Mouse (Mus musculus) adrenal gland, postnatal 25 days (tissue): ENCODE measurements around the gene Slc9a9. TPM values are rescaled to one million over a fixed set of nuclear protein-coding genes. Genes with fewer than 3 reads are reported as not detected.

ENCODE experiments used
- DNase-seq: peaks from one replicate; pipeline ENCODE4 v3.0.0; 2021; ENCODE audit warnings: mixed read lengths
- total RNA-seq: library from RNA; stranded (reverse); gene quantifications from 2 replicates; pipeline ENCODE4 v1.2.3, GENCODE M21; 2021

Gene Slc9a9
- total RNA-seq, 1 experiment from 2014 or later, result 2.8 TPM

DNA sequence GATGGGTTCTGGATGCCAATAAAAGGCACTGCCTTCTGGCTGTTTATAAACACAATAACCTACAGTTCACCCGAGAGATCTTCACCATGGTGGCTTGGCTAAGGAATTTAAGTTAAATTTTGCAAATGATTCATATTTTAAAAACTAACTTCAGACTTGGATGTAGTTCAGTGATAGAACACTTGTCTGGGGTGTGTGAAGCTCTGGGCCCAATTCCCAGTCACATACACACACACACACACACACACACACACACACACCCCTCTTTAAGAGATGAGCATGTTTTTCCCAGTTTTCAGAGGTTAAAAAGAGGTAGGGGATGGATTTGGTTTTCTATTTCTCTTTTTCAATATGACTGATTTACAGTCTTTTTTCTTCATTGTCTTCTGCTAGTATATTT is 15.9 kb downstream of the Slc9a9 start:
- DNase-seq, result no peak

GRCm38 (mm10) chr9:94686380-94686779 is 16.7 kb downstream of the Slc9a9 start:
- no peak for DNase-seq

- DNase-seq, result no peak
These were observed 17.6 kb downstream of the Slc9a9 start for GRCm38 (mm10) chr9:94687203-94687859.

- no peak for DNase-seq
These were observed 21.8 kb downstream of the Slc9a9 start for GRCm38 (mm10) chr9:94691311-94692087.

GRCm38 (mm10) chr9:94692122-94692521 is 22.4 kb downstream of the Slc9a9 start:
- no peak for DNase-seq

- DNase-seq, result no peak
These were observed 24.5 kb downstream of the Slc9a9 start for GRCm38 (mm10) chr9:94694243-94694642.

- no peak for DNase-seq
These were observed 25.3 kb downstream of the Slc9a9 start for GRCm38 (mm10) chr9:94694983-94695382.

DNA sequence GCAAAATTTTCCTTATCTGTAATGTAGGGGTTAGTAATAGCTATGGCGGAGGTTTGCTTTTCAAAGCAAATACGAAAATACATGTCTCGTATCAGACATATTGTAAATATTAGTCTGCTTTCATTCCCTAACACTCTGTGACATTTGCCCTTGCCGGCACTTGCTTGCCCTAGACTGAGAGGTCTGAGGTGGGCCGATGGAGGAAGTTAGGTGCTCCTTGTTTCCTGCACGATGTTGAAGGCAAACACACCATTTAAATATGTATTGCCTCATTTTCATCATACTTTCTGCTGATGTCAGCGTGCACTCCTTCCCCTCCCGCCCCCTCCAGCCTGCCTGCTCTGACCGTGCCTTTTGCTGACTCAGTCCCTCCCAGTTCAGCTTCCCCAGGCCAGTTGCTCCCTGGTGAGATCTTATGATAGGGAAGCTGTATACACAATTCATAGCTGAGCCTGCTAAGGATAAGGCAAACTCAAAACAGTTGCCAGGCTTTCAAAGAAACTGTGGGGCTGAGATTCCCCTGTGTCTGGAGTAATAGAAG is 26.9 kb downstream of the Slc9a9 start:
- DNase-seq, result peak; percentile 7

- no peak for DNase-seq
These were observed 28.5 kb downstream of the Slc9a9 start for GRCm38 (mm10) chr9:94698175-94698574.

DNA sequence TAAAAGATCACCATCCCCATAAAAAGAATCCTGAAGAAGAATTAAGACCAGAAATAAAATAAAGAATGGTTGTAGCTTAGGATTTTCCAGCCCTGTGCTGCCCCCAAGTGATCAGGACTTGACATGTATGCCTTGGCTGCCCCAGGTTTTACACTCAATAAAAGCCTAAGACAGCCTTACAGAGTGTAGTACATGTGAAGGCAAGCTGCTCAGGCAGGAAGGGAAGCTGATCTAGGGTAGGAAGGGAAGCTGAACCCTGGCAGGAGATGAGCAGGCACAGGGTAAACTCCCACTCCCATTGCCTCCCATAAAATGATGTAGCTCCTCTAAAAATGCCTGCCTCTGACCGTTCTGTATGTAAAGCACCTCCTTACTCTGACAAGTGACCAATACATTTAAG is 30.8 kb downstream of the Slc9a9 start:
- DNase-seq, result no peak

DNA sequence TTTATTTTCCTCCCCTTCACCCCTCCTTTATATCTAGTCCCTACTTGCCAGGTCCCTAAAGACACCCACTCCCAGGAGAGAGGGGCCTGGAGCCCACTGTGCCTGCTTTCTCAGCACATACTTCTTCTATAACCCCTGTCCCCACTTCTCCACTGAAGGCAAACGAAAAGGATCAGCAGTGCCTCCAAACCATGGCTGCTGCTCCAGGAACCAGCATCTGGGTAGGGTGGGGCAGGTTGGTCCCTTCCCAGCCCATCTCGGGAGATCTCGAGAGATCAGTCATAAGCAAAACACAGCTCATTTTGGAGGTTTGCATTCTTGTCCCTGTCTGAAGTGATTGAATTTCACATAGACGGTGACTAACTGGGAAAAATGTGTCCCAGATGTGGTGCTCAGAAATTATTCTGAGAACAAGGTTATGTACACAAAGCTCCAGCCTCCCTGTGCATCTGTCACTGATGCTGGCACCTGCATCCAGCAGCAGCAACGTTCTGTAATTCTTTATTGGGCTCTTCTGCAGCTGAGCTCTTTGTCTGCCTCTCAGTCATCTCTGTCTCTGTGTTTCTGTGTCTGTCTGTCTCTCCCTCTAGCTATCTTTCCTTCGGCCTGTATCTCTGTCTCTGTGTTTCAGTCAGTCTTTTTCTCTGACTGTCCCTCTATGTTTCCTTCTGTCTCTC is 31.6 kb downstream of the Slc9a9 start:
- DNase-seq, result no peak

DNA sequence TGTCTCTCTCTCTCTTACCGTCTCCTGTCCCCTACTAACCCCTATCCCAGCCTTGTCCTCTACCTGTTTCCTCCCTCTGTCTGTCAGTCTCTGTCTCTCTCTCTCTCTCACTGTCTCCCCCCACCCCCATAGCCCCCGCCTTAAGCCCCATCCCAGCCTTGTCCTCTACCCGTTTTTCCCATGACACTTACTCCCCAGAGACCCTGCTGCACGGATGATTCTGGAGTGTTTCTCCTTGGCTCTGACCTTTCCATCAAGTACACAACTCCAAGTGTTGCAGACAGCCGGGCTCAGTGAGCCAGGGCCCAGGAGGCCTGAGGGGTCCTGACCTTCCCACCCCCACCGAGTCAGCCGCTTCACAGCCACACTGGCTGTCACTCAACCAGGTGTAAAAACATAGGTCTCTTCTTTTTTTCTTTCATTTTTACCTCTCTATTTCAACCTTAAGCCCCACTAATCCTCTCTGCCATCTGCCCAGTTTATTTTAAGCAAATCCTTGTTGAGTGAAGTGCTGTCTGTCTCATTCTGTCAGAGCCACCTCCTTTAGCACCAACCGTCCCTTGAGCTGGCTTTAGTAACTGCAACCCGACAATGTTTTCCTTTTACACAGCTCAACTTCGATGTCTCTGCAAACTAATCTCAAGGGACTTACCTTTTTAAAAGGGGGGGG is 32.4 kb downstream of the Slc9a9 start:
- no peak for DNase-seq

DNA sequence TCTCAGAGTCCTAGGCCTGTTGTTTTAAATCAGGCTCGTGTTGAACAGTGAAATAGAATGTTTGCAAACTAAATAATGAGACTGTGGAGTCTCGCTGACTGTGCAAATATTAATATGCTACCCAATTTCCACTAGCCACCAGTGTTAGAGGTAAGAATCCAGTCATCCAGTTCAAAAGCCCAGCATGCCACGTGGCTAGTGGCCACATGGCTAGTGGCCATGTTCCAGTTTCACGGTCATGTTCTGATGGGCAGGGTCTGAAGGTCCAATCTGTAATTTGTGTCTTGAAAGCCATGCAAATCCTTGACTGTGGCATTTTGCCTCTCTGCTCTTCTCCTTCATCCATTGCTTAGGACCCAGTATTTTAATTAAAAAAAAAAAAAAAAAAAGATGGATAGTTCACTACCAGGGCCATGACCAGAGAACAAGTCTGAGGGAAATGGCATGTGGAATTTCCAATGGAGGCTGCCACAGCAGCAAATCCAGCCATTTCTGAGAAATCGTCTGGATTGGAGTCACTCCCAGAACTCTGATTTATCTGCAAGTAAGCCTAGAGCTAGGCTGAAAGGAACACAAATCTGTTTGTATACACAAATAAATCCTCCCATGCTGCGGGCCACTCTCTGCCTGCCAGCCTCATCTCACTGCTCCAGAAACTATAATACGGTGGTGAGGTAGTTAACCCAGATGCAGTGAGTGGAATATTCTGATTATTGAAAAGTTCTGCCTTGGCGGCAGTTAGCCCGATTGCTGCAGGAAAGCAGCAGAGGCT is 35.5 kb downstream of the Slc9a9 start:
- no peak for DNase-seq

DNA sequence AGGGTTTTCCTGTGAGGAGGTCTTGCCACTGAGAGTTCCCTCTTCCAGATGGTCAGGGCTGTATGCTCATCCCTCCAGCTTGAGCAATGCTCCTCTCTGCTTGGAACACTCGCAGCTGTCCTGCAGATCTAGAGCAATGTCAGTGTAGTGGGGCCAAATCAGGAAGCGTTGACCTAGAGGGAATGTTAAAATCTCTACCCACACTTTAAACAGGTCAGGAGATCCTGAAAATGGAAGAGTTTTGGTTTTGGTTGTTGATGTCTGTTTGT is 36.0 kb downstream of the Slc9a9 start:
- DNase-seq, result no peak

- DNase-seq, result no peak
These were observed 42.4 kb downstream of the Slc9a9 start for GRCm38 (mm10) chr9:94712084-94712483.

- no peak for DNase-seq
These were observed 47.0 kb downstream of the Slc9a9 start for GRCm38 (mm10) chr9:94716695-94717094.

- no peak for DNase-seq
These were observed 53.9 kb downstream of the Slc9a9 start for GRCm38 (mm10) chr9:94723631-94724030.

- DNase-seq, result no peak
These were observed 55.4 kb downstream of the Slc9a9 start for GRCm38 (mm10) chr9:94725121-94725520.

GRCm38 (mm10) chr9:94727457-94727856 is 57.7 kb downstream of the Slc9a9 start:
- peak; percentile 7 for DNase-seq

DNA sequence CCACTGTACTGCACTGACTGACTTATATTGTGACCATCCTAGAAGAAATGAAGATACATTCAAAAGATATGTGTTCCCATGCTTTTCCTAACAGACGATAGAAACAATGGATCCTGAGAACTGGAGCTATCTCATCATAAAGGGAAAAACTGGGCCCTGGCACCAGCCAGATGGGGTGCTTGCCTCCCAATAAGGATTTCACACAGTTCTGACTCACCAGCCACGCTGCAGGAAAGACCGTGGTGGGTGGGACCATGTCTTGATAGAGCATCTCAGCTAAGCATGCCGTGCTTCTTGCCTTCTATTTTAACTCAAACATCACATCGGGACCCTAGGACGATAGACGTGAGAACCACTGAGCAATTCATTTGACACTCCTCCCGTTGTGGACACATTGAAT is 60.7 kb downstream of the Slc9a9 start:
- DNase-seq, result no peak

- no peak for DNase-seq
These were observed 62.4 kb downstream of the Slc9a9 start for GRCm38 (mm10) chr9:94732136-94732535.
